Mouse (Mus musculus) MEL (cell line): ENCODE results near the gene Myo18a.

Experiments used
- BHLHE40 ChIP-seq: IDR thresholded peaks from 2 replicates; pipeline ENCODE4 v1.6.1; 2012; ENCODE audit warnings: low read depth, mild to moderate bottlenecking, inconsistent platforms, low read length, improper control_type of control experiment, borderline replicate concordance
- CHD2 ChIP-seq: IDR thresholded peaks from 2 replicates; pipeline ENCODE4 v1.6.1; 2011; ENCODE audit warnings: low read length, improper control_type of control experiment
- CTCF ChIP-seq, 3 experiments: IDR thresholded peaks in 2 of 3; conservative IDR thresholded peaks in 1 of 3; 2 replicates each; pipeline ENCODE4 v1.5.1; 2011 to 2012; ENCODE audit warnings: low read length in 3 of 3, low read depth in 2 of 3, mild to moderate bottlenecking in 2 of 3, improper control_type of control experiment in 1 of 3, inconsistent platforms in 1 of 3, mixed read lengths in 1 of 3, moderate library complexity in 1 of 3; ENCODE audit not compliant: control insufficient read depth in 1 of 3, insufficient read depth in 1 of 3, poor library complexity in 1 of 3, severe bottlenecking in 1 of 3
- E2F4 ChIP-seq: IDR thresholded peaks from 2 replicates; pipeline ENCODE4 v1.6.1; 2011; ENCODE audit warnings: low read depth, low read length, improper control_type of control experiment, borderline replicate concordance
- EP300 ChIP-seq, 2 experiments: IDR thresholded peaks; 2 replicates each; pipeline ENCODE4 v1.6.1; 2011; ENCODE audit warnings: improper control_type of control experiment in 2 of 2, low read length in 2 of 2, low read depth in 1 of 2, mild to moderate bottlenecking in 1 of 2
- JUND ChIP-seq: IDR thresholded peaks from 2 replicates; pipeline ENCODE4 v1.6.1; 2011; ENCODE audit warnings: low read depth, mild to moderate bottlenecking, improper control_type of control experiment, low read length
- MAFK ChIP-seq: IDR thresholded peaks from 2 replicates; pipeline ENCODE4 v1.6.1; 2011; ENCODE audit warnings: low read depth, mild to moderate bottlenecking, low read length, improper control_type of control experiment, borderline replicate concordance
- MEF2A ChIP-seq: IDR thresholded peaks from 2 replicates; pipeline ENCODE4 v1.6.1; 2014; ENCODE audit warnings: low read depth, mild to moderate bottlenecking, inconsistent platforms, low read length, improper control_type of control experiment; ENCODE audit not compliant: poor library complexity, insufficient replicate concordance, severe bottlenecking; ENCODE audit errors: extremely low read depth
- TAL1 ChIP-seq: IDR thresholded peaks from 2 replicates; pipeline ENCODE4 v1.6.1; 2012; ENCODE audit warnings: mild to moderate bottlenecking, inconsistent platforms, low read length, moderate library complexity, mixed read lengths
- TCF12 ChIP-seq: IDR thresholded peaks from 2 replicates; pipeline ENCODE4 v1.6.1; 2014; ENCODE audit warnings: low read depth, mild to moderate bottlenecking, inconsistent platforms, low read length, improper control_type of control experiment, moderate library complexity
- UBTF ChIP-seq: IDR thresholded peaks from 2 replicates; pipeline ENCODE4 v1.6.1; 2012; ENCODE audit warnings: low read depth, mild to moderate bottlenecking, inconsistent platforms, low read length, improper control_type of control experiment, moderate library complexity, borderline replicate concordance; ENCODE audit not compliant: insufficient read depth

DNA sequence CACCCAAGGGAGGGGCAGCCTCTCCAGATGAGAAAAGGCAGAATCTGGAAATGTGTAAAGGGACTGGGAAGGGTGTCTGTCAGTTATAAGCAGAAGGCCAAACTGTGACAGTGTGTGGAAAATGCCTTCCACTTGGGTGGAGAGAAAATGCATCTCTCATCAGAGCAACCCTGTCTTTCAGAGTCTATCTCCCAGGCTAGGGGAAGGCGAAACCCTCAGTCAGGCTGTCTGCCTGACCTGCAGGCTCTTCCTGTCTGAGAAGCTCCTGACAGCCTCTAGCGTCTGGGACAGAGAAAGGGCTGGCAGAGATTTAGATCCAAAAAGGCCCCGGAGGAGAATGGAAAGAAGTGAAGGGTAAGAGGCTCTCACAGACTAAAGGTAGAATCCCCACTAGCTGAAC is 140.7 kb downstream of the Myo18a start:
- TF ChIP-seq CHD2 (no peak), MEF2A (no peak), UBTF (no peak), E2F4 (no peak), EP300 (IDR thresholded peaks at IDR 0.05; ENCODE audit: low read depth in 1 of 2, low read length in 2 of 2) (no peak), TCF12 (no peak), TAL1 (no peak), CTCF (IDR thresholded peaks at IDR 0.05 in 2 of 3, conservative IDR thresholded peaks at IDR 0.05 in 1 of 3; ENCODE audit: control insufficient read depth in 1 of 3, insufficient read depth in 1 of 3, low read depth in 2 of 3, low read length in 3 of 3, poor library complexity in 1 of 3, severe bottlenecking in 1 of 3) (no peak), JUND (no peak), BHLHE40 (no peak), MAFK (no peak)
